In the genomic region with DNA sequence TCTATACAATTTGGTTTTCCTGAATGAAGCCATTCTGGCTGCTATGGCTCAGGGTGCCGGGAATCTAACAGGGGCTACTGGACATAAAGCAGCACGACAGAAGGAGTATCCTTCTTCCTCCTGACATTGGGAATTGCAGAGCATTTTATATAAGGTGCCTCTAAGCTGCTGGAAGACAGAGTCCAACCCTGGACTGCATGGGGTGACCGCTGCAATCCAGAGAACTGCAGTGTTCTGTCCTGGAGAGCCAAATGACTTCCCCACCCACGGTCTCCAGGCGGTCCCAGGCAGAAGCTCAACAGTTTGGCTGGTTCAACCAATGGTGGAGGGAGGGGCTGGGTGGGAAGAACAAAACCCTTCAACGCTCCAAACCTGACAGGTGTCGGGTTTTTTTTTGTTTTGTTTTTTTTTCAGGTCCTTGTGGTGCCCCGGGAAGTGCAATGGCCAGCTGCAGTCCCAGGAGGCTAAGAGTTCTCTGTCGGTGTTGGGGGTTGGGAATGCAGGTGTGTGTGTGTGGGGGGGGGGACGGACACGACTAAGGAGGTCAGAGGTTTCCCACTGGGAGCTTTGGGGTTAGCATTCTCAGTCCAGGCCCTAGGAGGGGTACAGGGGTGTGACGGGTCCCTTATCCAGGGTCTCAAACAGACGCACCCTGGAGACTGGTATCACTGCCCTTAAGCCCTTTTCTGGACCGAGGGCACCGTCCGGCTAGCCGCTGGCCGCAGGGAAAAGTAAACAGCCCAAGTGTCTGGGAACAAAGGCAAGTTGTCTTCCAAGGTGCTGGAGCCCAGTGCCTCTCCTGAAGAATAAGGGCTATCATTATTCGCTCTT, we compare ENCODE assay signal across 8 mouse cellular contexts. TPM values are rescaled to one million over a fixed set of nuclear protein-coding genes. Genes with fewer than 3 reads are reported as not detected.
DNase-seq lines count a peak whose midpoint lies in the region; ATAC-seq and TF ChIP-seq lines count a peak whose summit lies in the region.
"Had no signal": no experiment of that assay in that cellular context is flagged by ENCODE, and none has a peak within 500 bp of the region (broad histone marks: within the 10 kb centered on the region; RNA-seq: fewer than 3 reads in every experiment).

No protein-coding gene starts in this region.

- H3K27ac ChIP-seq in neural tube, embryonic 11.5 days (ENCODE audit: low read depth, low read length), result peak overlapping the region; percentile 96
- peak overlapping the region; percentile 93 for H3K27ac ChIP-seq in forebrain, embryonic 10.5 days
- H3K27ac ChIP-seq in intestine, embryonic 16.5 days (ENCODE audit: low read length), result no peak overlapping the region; the same call in 1 of the 2 replicates
- peak overlapping the region; percentile 91 for H3K27ac ChIP-seq in olfactory bulb, adult 2 months (ENCODE audit: insufficient read depth, low read depth, low read length)
- H3K27ac ChIP-seq: macrophage had no signal

- H3K9me3 ChIP-seq in neural tube, embryonic 11.5 days (ENCODE audit: control insufficient read depth, low read length), result no peaks in the 10 kb centered on the region
- H3K9me3 ChIP-seq in forebrain, embryonic 10.5 days, result no peaks in the 10 kb centered on the region
- H3K9me3 ChIP-seq in intestine, embryonic 16.5 days (ENCODE audit: control insufficient read depth, low read length), result no peaks in the 10 kb centered on the region

- TF ChIP-seq POLR2A in olfactory bulb, adult 2 months (IDR thresholded peaks at IDR 0.05; ENCODE audit: insufficient read depth, low read depth, low read length), result no peak

- ATAC-seq in neural tube, embryonic 11.5 days (ENCODE audit: insufficient read depth, low FRiP score, low TSS enrichment), result no peak; the same call in 1 of the 2 replicates
- ATAC-seq in intestine, embryonic 16.5 days, result peak; percentile 6

- 1% methylated on average over 19 of the region's 19 CpGs for WGBS in neural tube, embryonic 11.5 days
- 2% methylated on average over 19 of the region's 19 CpGs for WGBS in forebrain, embryonic 10.5 days
- 8% methylated on average over 19 of the region's 19 CpGs for WGBS in intestine, embryonic 16.5 days
- WGBS in olfactory bulb, adult 2 months, result 12% methylated on average over 19 of the region's 19 CpGs

- H3K4me3 ChIP-seq in neural tube, embryonic 11.5 days (ENCODE audit: low read depth, low read length), result peak overlapping the region; percentile 89
- H3K4me3 ChIP-seq in forebrain, embryonic 10.5 days, result peak overlapping the region; percentile 87
- peak overlapping the region; percentile 79 for H3K4me3 ChIP-seq in intestine, embryonic 16.5 days (ENCODE audit: low read length)
- H3K4me3 ChIP-seq in olfactory bulb, adult 2 months (ENCODE audit: insufficient read depth, low read depth, low read length), result peak overlapping the region; percentile 73

- peak overlapping the region; percentile 96 for H3K4me2 ChIP-seq in neural tube, embryonic 11.5 days (ENCODE audit: low read depth)
- H3K4me2 ChIP-seq in intestine, embryonic 16.5 days (ENCODE audit: low read depth, low read length), result peak overlapping the region; percentile 95

- no peaks in the 10 kb centered on the region; the same call in 1 of the 2 replicates for H3K36me3 ChIP-seq in neural tube, embryonic 11.5 days (ENCODE audit: control insufficient read depth, insufficient read depth, low read length)
- H3K36me3 ChIP-seq in forebrain, embryonic 10.5 days (replicated peaks), result peaks cover 9% of the 10 kb centered on the region
- no peaks in the 10 kb centered on the region for H3K36me3 ChIP-seq in intestine, embryonic 16.5 days (ENCODE audit: control insufficient read depth, insufficient read depth, low read length)

- peak overlapping the region; percentile 91 for H3K9ac ChIP-seq in neural tube, embryonic 11.5 days (ENCODE audit: low read length)
- H3K9ac ChIP-seq in intestine, embryonic 16.5 days (ENCODE audit: low read depth, low read length), result peak overlapping the region; percentile 86

- peaks cover 28% of the 10 kb centered on the region for H3K4me1 ChIP-seq in neural tube, embryonic 11.5 days (ENCODE audit: control insufficient read depth, insufficient read depth, low read length)
- peaks cover 62% of the 10 kb centered on the region for H3K4me1 ChIP-seq in forebrain, embryonic 10.5 days
- H3K4me1 ChIP-seq in intestine, embryonic 16.5 days (ENCODE audit: control insufficient read depth, insufficient read depth, low read length), result peaks cover 35% of the 10 kb centered on the region
- peaks cover 28% of the 10 kb centered on the region for H3K4me1 ChIP-seq in olfactory bulb, adult 2 months (ENCODE audit: control insufficient read depth, insufficient read depth, low read length)

- TF ChIP-seq CTCF in olfactory bulb, adult 2 months (IDR thresholded peaks at IDR 0.05; ENCODE audit: insufficient read depth, low read depth, low read length), result no peak

- DNase-seq in neural tube, embryonic 11.5 days (ENCODE audit: low spot score), result no peak
- DNase-seq in neural tube, embryonic 10.5 days (ENCODE audit: extremely low spot score, low spot score), result no peak
- DNase-seq in forebrain, embryonic 10.5 days (ENCODE audit: extremely low spot score, low spot score), result no peak
- DNase-seq in right cerebral cortex, adult 18-20 months, result no peak
- DNase-seq in right cerebral cortex, postnatal 14 days, result no peak

- H3K27me3 ChIP-seq in neural tube, embryonic 11.5 days (ENCODE audit: control insufficient read depth, insufficient read depth, low read length), result peaks cover 44% of the 10 kb centered on the region
- H3K27me3 ChIP-seq in forebrain, embryonic 10.5 days (ENCODE audit: poor library complexity, severe bottlenecking), result peaks cover 100% of the 10 kb centered on the region
- no peaks in the 10 kb centered on the region for H3K27me3 ChIP-seq in intestine, embryonic 16.5 days (replicated peaks; ENCODE audit: control insufficient read depth, insufficient read depth, low read length)

RNA-seq across cellular contexts. Expression of a gene that starts 1.4 kb away (rescaled TPM):
- polyA plus RNA-seq in neural tube, embryonic 11.5 days (2014; fragmentation: Nextera tagmentation; extraction: Ambion mirVana), result 19.3 and 22.8 TPM in 2 replicates
- 13.1 TPM in 2 replicates for polyA plus RNA-seq in forebrain, embryonic 10.5 days (2016; fragmentation: Nextera tagmentation; extraction: Ambion mirVana)
- polyA plus RNA-seq in intestine, embryonic 16.5 days (2015; fragmentation: Nextera tagmentation; extraction: Ambion mirVana), result 2.4 and 3.0 TPM in 2 replicates
- not detected in 2 replicates for polyA plus RNA-seq in olfactory bulb, adult 2 months (2012; ENCODE audit: insufficient read depth, insufficient read length, low replicate concordance, missing spikeins)
- polyA plus RNA-seq: macrophage had no signal
